Mouse (Mus musculus) myocyte (in vitro differentiated cells): Measurements from ENCODE around the gene Wdr18. TPM values are rescaled to one million over a fixed set of nuclear protein-coding genes. Genes with fewer than 3 reads are reported as not detected.

Experiments
- H3K27me3 ChIP-seq: one replicate; pipeline ENCODE4 v1.6.1; 2011; ENCODE audit not compliant: control insufficient read depth, insufficient read depth, insufficient read length
- H3K36me3 ChIP-seq: one replicate; pipeline ENCODE4 v1.6.1; 2011; ENCODE audit not compliant: control insufficient read depth, insufficient read depth
- H3K4me2 ChIP-seq: one replicate; pipeline ENCODE4 v1.6.1; 2011; ENCODE audit warnings: low read depth, control low read depth
- H3K4me3 ChIP-seq: one replicate; pipeline ENCODE4 v1.5.1; 2011; ENCODE audit warnings: mild to moderate bottlenecking, control low read depth, moderate library complexity
- H3K79me2 ChIP-seq: one replicate; pipeline ENCODE4 v1.6.1; 2011; ENCODE audit not compliant: control insufficient read depth, insufficient read depth
- H3ac ChIP-seq: one replicate; pipeline ENCODE4 v1.6.1; 2011; ENCODE audit not compliant: control insufficient read depth, insufficient read length
- CEBPB ChIP-seq: IDR thresholded peaks from 2 replicates; pipeline ENCODE4 v1.6.1; 2011; ENCODE audit warnings: mild to moderate bottlenecking, moderate library complexity; ENCODE audit not compliant: poor library complexity, insufficient read depth, severe bottlenecking
- E2F4 ChIP-seq: IDR thresholded peaks from one replicate; pipeline ENCODE4 v1.6.1; 2011; ENCODE audit warnings: mild to moderate bottlenecking, control low read depth, moderate library complexity; ENCODE audit not compliant: insufficient read depth
- MAX ChIP-seq: IDR thresholded peaks from one replicate; pipeline ENCODE4 v1.6.1; 2011; ENCODE audit warnings: low read depth, mild to moderate bottlenecking, control low read depth
- MYOD1 ChIP-seq, 3 experiments: IDR thresholded peaks; one replicate each; pipeline ENCODE4 v1.6.1; 2011; ENCODE audit warnings: control low read depth in 2 of 3, low read depth in 2 of 3, mild to moderate bottlenecking in 2 of 3, moderate library complexity in 1 of 3; ENCODE audit not compliant: insufficient read length in 2 of 3, control insufficient read depth in 1 of 3
- MYOG ChIP-seq, 3 experiments: IDR thresholded peaks; one replicate each; pipeline ENCODE4 v1.6.1; 2011; ENCODE audit warnings: control low read depth in 2 of 3, low read depth in 2 of 3, mild to moderate bottlenecking in 2 of 3; ENCODE audit not compliant: insufficient read length in 2 of 3, control insufficient read depth in 1 of 3, insufficient read depth in 1 of 3
- POLR2A ChIP-seq: IDR thresholded peaks from one replicate; pipeline ENCODE4 v1.6.1; 2011; ENCODE audit warnings: low read depth, mild to moderate bottlenecking, control low read depth, moderate library complexity; ENCODE audit not compliant: insufficient read length
- POLR2AphosphoS2 ChIP-seq: IDR thresholded peaks from one replicate; pipeline ENCODE4 v1.6.1; 2011; ENCODE audit warnings: low read depth, control low read depth; ENCODE audit not compliant: insufficient read length
- REST ChIP-seq: IDR thresholded peaks from one replicate; pipeline ENCODE4 v1.6.1; 2011; ENCODE audit warnings: mild to moderate bottlenecking, control low read depth, moderate library complexity; ENCODE audit not compliant: insufficient read depth, insufficient read length
- SRF ChIP-seq: IDR thresholded peaks from one replicate; pipeline ENCODE4 v1.6.1; 2011; ENCODE audit warnings: low read depth; ENCODE audit not compliant: control insufficient read depth, insufficient read length
- TCF12 ChIP-seq: IDR thresholded peaks from one replicate; pipeline ENCODE4 v1.6.1; 2011; ENCODE audit warnings: mild to moderate bottlenecking, control low read depth; ENCODE audit not compliant: poor library complexity, insufficient read depth, severe bottlenecking
- TCF3 ChIP-seq: IDR thresholded peaks from one replicate; pipeline ENCODE4 v1.6.1; 2011; ENCODE audit warnings: low read depth, control low read depth; ENCODE audit not compliant: insufficient read length
- USF1 ChIP-seq: IDR thresholded peaks from one replicate; pipeline ENCODE4 v1.6.1; 2011; ENCODE audit warnings: low read depth, mild to moderate bottlenecking, control low read depth, moderate library complexity
- polyA plus RNA-seq: library from polyadenylated mRNA; unstranded; fragments of >200 nt; fragmentation: generic; extraction: Trizol; gene quantifications from one replicate; pipeline ENCODE4 v1.2.1, GENCODE M21; 2012; ENCODE audit warnings: missing spikeins

The Wdr18 gene
- polyA plus RNA-seq, 1 experiment, result 35.1 TPM

- Histone ChIP-seq H3K4me3 (no peak overlapping the region), H3ac (no peak overlapping the region), H3K36me3 (peaks cover 5% of the 10 kb centered on the region), H3K27me3 (no peaks in the 10 kb centered on the region), H3K4me2 (peak overlapping the region; percentile 51), H3K79me2 (no peaks in the 10 kb centered on the region)
- TF ChIP-seq MYOG (IDR thresholded peaks at IDR 0.05; ENCODE audit: control insufficient read depth in 1 of 3, insufficient read depth in 1 of 3, insufficient read length in 2 of 3, low read depth in 2 of 3), result peak; percentile 94 to 100 (median 99)
- TF ChIP-seq USF1, result peak; percentile 68
- TF ChIP-seq REST, result no peak
- TF ChIP-seq CEBPB, result no peak
- TF ChIP-seq POLR2A, result peak; percentile 14
- TF ChIP-seq MYOD1 (IDR thresholded peaks at IDR 0.05; ENCODE audit: control insufficient read depth in 1 of 3, insufficient read length in 2 of 3, low read depth in 2 of 3), result peak; percentile 36 to 97 (median 96)
- TF ChIP-seq TCF3, result peak; percentile 97
- TF ChIP-seq MAX, result peak; percentile 40
- no peak for TF ChIP-seq POLR2AphosphoS2
- peak; percentile 94 for TF ChIP-seq TCF12
- no peak for TF ChIP-seq E2F4
- TF ChIP-seq SRF, result peak; percentile 78
Observed at GRCm38 (mm10) chr10:79934272-79934721, 25.7 kb upstream of the Wdr18 start.

- peaks cover 5% of the 10 kb centered on the region for H3K36me3 ChIP-seq
- TF ChIP-seq SRF (no peak), CEBPB (no peak), MYOD1 (IDR thresholded peaks at IDR 0.05; ENCODE audit: control insufficient read depth in 1 of 3, insufficient read length in 2 of 3, low read depth in 2 of 3) (peak in 2 of 3 experiments; percentile 73 to 79), MYOG (IDR thresholded peaks at IDR 0.05; ENCODE audit: control insufficient read depth in 1 of 3, insufficient read depth in 1 of 3, insufficient read length in 2 of 3, low read depth in 2 of 3) (peak in 2 of 3 experiments; percentile 49 to 66), REST (no peak)
- H3K4me3 ChIP-seq, result no peak overlapping the region
- H3K4me2 ChIP-seq, result peak overlapping the region; percentile 47
- H3K79me2 ChIP-seq, result no peaks in the 10 kb centered on the region
- H3ac ChIP-seq, result no peak overlapping the region
- H3K27me3 ChIP-seq, result no peaks in the 10 kb centered on the region
Observed at GRCm38 (mm10) chr10:79934794-79935569, 25.0 kb upstream of the Wdr18 start.

- peaks cover 1% of the 10 kb centered on the region for H3K36me3 ChIP-seq
- H3K27me3 ChIP-seq, result no peaks in the 10 kb centered on the region
- H3K79me2 ChIP-seq, result no peaks in the 10 kb centered on the region
- no peak for TF ChIP-seq POLR2A
- no peak for TF ChIP-seq MYOG (IDR thresholded peaks at IDR 0.05; ENCODE audit: control insufficient read depth in 1 of 3, insufficient read depth in 1 of 3, insufficient read length in 2 of 3, low read depth in 2 of 3)
- no peak for TF ChIP-seq CEBPB
- no peak for TF ChIP-seq TCF3
- no peak for TF ChIP-seq MYOD1 (IDR thresholded peaks at IDR 0.05; ENCODE audit: control insufficient read depth in 1 of 3, insufficient read length in 2 of 3, low read depth in 2 of 3)
- no peak for TF ChIP-seq SRF
- no peak for TF ChIP-seq E2F4
- TF ChIP-seq TCF12, result no peak
- TF ChIP-seq REST, result no peak
- TF ChIP-seq MAX, result no peak
- TF ChIP-seq USF1, result no peak
- TF ChIP-seq POLR2AphosphoS2, result no peak
- peak overlapping the region; percentile 71 for H3K4me2 ChIP-seq
- H3ac ChIP-seq, result no peak overlapping the region
- no peak overlapping the region for H3K4me3 ChIP-seq
Observed at GRCm38 (mm10) chr10:79936284-79936910, 23.6 kb upstream of the Wdr18 start.

- TF ChIP-seq POLR2AphosphoS2, result no peak
- peak; percentile 43 for TF ChIP-seq TCF3
- TF ChIP-seq TCF12, result no peak
- TF ChIP-seq MYOD1 (IDR thresholded peaks at IDR 0.05; ENCODE audit: control insufficient read depth in 1 of 3, insufficient read length in 2 of 3, low read depth in 2 of 3), result peak in 1 of 3 experiments; percentile 65
- peak in 2 of 3 experiments; percentile 48 to 85 for TF ChIP-seq MYOG (IDR thresholded peaks at IDR 0.05; ENCODE audit: control insufficient read depth in 1 of 3, insufficient read depth in 1 of 3, insufficient read length in 2 of 3, low read depth in 2 of 3)
- no peak for TF ChIP-seq CEBPB
- TF ChIP-seq MAX, result no peak
- TF ChIP-seq REST, result no peak
- TF ChIP-seq POLR2A, result no peak
- peak; percentile 97 for TF ChIP-seq SRF
- TF ChIP-seq E2F4, result no peak
- no peak overlapping the region for H3ac ChIP-seq
- no peaks in the 10 kb centered on the region for H3K36me3 ChIP-seq
- H3K4me3 ChIP-seq, result no peak overlapping the region
- H3K27me3 ChIP-seq, result no peaks in the 10 kb centered on the region
- H3K4me2 ChIP-seq, result peak overlapping the region; percentile 71
- H3K79me2 ChIP-seq, result no peaks in the 10 kb centered on the region
Observed at GRCm38 (mm10) chr10:79936911-79937441, 23.0 kb upstream of the Wdr18 start.
